Mouse (Mus musculus): ENCODE results near the gene Ippk. TPM values are rescaled to one million over a fixed set of nuclear protein-coding genes. Genes with fewer than 3 reads are reported as not detected.

Gene Ippk
- total RNA-seq (2021) = 10 to 100 TPM; 16.4 to 16.8 TPM
- long read RNA-seq, full-length matches to known transcripts = 14 of 19 reads
- long read RNA-seq, partial matches to known transcripts = 0 of 19 reads
- long read RNA-seq, other reads (novel, unspliced or antisense) = 5 of 19 reads

GRCm38 (mm10) chr13:49420754-49421605 lies at the start of gene Ippk:
Gene Ippk, plus strand, starts transcription at chr13:49421249.
- peak; percentile 96 to 97 for DNase-seq (ENCODE audit: low spot score in 2 of 2)

GRCm38 (mm10) chr13:49371428-49371899 lies 49.6 kb upstream of the Ippk start:
- DNase-seq (ENCODE audit: low spot score in 2 of 2) = peak; percentile 35 to 60

GRCm38 (mm10) chr13:49372370-49373060 lies 48.5 kb upstream of the Ippk start:
- no peak for DNase-seq (ENCODE audit: low spot score in 2 of 2)

GRCm38 (mm10) chr13:49374304-49374703 lies 46.7 kb upstream of the Ippk start:
- no peak for DNase-seq (ENCODE audit: low spot score in 2 of 2)

- no peak for DNase-seq (ENCODE audit: low spot score in 2 of 2)
Measured at GRCm38 (mm10) chr13:49374730-49375129, 46.3 kb upstream of the Ippk start.

- DNase-seq (ENCODE audit: low spot score in 2 of 2) = no peak
Measured at GRCm38 (mm10) chr13:49377608-49378007, 43.4 kb upstream of the Ippk start.

GRCm38 (mm10) chr13:49379301-49379700 lies 41.7 kb upstream of the Ippk start:
- no peak for DNase-seq (ENCODE audit: low spot score in 2 of 2)

- DNase-seq (ENCODE audit: low spot score in 2 of 2) = peak; percentile 92 to 93
Measured at GRCm38 (mm10) chr13:49381230-49381629, 39.8 kb upstream of the Ippk start.

- DNase-seq (ENCODE audit: low spot score in 2 of 2) = no peak
Measured at GRCm38 (mm10) chr13:49382997-49383396, 38.1 kb upstream of the Ippk start.

- no peak for DNase-seq (ENCODE audit: low spot score in 2 of 2)
Measured at GRCm38 (mm10) chr13:49384751-49385463, 36.1 kb upstream of the Ippk start.

- DNase-seq (ENCODE audit: low spot score in 2 of 2) = no peak
Measured at GRCm38 (mm10) chr13:49391374-49391773, 29.7 kb upstream of the Ippk start.

- no peak for DNase-seq (ENCODE audit: low spot score in 2 of 2)
Measured at GRCm38 (mm10) chr13:49393579-49393978, 27.5 kb upstream of the Ippk start.

- DNase-seq (ENCODE audit: low spot score in 2 of 2) = no peak
Measured at GRCm38 (mm10) chr13:49394886-49395447, 26.1 kb upstream of the Ippk start.

- no peak for DNase-seq (ENCODE audit: low spot score in 2 of 2)
Measured at GRCm38 (mm10) chr13:49396798-49397197, 24.3 kb upstream of the Ippk start.

- DNase-seq (ENCODE audit: low spot score in 2 of 2) = no peak
Measured at GRCm38 (mm10) chr13:49398191-49398590, 22.9 kb upstream of the Ippk start.

GRCm38 (mm10) chr13:49400139-49400538 lies 20.9 kb upstream of the Ippk start:
- DNase-seq (ENCODE audit: low spot score in 2 of 2) = no peak

GRCm38 (mm10) chr13:49402628-49403027 lies 18.4 kb upstream of the Ippk start:
- no peak for DNase-seq (ENCODE audit: low spot score in 2 of 2)

- DNase-seq (ENCODE audit: low spot score in 2 of 2) = no peak
Measured at GRCm38 (mm10) chr13:49407795-49408194, 13.3 kb upstream of the Ippk start.

GRCm38 (mm10) chr13:49421606-49421917 lies 513 bp downstream of the Ippk start:
- no peak for DNase-seq (ENCODE audit: low spot score in 2 of 2)

- DNase-seq (ENCODE audit: low spot score in 2 of 2) = no peak
Measured at GRCm38 (mm10) chr13:49421959-49422358, 910 bp downstream of the Ippk start.

- no peak for DNase-seq (ENCODE audit: low spot score in 2 of 2)
Measured at GRCm38 (mm10) chr13:49426736-49427135, 5.7 kb downstream of the Ippk start.

All from layer of hippocampus, postnatal 10 days (tissue).